Mouse (Mus musculus): ENCODE results near the gene 9130230L23Rik. TPM values are rescaled to one million over a fixed set of nuclear protein-coding genes. Genes with fewer than 3 reads are reported as not detected.
A peak's percentile ranks its signal among the peaks of the same experiment; 100 is the strongest.
"Not testable (repeated sequence)": the region's sequence is repeated elsewhere in the genome, so short reads cannot be mapped to it uniquely, and the experiment has no call there.

Gene 9130230L23Rik
- total RNA-seq, 1 experiment from 2014 or later, result 5.5 TPM

DNA sequence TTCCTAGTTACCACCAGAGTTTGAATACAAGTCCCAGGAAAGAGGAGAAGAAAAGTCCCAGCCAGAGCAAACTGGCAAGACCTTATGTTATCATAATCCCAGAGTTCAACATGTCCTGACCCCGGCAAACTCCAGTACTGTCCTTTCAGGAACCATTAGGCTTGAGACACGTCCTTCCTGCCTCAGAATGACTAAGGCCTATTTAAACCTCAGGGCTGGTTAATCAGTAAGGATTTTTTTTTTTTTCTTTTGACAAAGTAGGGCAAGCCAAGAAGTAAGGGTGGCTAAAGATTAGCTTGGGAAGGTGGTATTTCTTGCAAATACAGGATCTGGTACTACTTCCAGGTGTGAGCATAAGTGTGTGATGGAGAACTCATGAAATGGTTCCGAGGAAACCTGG is 9.9 kb upstream of the 9130230L23Rik start:
- no peak for ATAC-seq (ENCODE audit: extremely low read depth, insufficient number of reproducible peaks, low FRiP score, poor library complexity, severe bottlenecking)

DNA sequence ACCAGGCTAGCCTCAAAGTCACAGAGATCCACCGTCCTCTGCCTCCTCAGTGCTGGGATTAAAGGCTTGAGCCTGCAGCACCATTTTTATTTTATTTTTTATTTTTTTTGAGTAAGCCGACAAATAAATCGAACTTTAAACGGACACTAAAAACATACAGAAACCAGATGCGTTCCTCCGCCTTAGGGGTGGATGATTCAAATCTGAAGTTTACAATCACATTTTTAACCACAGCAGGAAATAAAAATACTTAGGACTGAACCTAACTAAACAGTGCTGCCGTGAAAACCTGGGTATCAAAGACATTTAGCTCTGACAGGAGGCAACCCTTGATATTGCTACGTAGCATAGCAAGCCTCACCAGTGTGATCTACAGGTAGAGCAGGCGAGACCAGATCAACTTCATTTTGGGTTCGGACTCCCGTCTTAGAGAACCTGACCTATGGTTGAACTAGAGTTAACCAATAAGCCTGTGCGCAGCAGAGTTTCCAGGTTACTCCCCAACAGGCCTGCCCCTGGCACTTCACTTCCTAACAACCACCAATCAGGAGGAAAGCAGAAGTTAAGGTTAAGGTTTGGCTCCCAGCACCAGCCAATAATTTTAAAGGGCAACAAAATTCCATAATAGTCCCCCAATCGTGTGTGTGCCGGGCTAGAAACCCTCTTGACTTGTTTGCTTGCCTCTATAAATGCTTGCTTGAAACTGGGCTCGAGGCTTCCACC is 4.3 kb upstream of the 9130230L23Rik start:
- ATAC-seq (ENCODE audit: extremely low read depth, insufficient number of reproducible peaks, low FRiP score, poor library complexity, severe bottlenecking), result no peak

DNA sequence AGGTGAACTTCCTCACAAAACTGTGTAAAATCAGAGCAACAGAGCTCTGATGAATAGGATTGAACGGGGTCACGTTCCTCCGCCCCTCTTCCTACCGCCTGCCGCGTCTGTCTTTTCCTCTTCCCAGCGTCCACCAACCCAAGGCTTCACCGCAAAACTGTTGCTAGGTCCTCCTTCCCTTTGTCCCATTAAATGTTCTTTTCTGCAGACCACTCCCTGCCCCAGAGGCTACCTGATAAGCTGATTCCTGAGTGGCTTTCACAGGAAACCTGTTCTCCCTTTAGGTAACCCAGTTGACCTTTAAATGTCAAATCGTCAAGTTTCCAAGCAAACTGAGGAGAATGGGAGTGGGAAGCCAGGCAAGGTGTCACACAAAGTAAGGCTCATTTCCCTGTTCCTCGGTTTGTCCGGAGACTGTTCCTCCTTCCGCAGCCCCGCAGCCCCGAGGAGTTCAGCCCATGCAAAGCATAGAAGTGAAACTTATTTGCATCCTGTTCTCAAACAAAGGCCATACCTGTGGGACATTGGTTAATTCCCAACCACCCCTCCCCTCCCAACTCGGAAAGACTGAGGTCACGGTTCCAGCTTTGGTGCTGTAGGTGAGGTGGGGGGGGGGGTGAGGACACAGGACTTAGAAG is 1.1 kb upstream of the 9130230L23Rik start:
- ATAC-seq (ENCODE audit: extremely low read depth, insufficient number of reproducible peaks, low FRiP score, poor library complexity, severe bottlenecking), result no peak

DNA sequence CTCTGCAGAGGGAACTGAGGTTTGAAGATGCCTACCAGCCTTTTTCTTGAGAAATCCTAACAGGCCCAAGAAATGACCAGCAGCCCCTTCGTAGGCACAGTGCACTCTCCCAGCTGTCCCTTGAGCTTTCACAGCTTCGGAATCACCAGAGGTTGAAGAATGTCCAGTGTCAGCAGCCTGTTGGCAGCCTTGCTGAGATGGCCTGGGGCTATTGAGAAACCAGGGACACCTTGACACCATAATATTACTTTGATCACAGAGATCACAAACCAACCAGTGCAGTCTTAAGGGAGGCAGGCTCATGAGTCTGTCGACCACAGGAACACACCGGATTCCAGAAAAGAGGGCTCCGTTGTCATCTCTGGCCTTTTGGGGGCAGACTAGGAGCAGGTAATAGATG is 2.9 kb downstream of the 9130230L23Rik start:
- no peak for ATAC-seq (ENCODE audit: extremely low read depth, insufficient number of reproducible peaks, low FRiP score, poor library complexity, severe bottlenecking)

DNA sequence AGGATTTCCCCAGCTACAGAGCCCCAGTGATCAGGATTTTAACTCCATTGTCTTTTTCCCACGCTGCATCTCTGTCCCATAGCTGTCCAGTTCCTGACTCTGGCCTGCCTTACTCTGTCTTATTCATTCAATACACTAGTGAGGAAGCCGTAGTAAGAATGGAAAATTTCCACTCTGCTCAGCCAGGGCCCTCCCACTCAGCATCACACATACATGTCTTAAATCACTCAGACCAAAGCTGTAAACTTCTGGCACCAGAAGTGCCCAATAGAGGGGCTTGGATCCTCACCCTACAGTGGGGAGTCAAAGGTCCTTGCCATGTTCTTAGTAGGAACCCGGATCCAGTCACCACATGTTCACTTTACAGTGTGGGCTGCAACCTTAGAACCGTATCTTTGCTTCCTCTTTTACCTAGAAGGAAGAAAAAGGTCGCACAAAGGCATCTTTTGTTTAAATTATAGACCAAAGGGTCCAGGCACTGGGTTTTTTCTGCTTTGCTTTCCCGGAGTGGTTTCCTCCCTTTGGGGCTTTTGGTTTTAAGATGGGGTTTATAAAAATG is 3.4 kb downstream of the 9130230L23Rik start:
- ATAC-seq (ENCODE audit: extremely low read depth, insufficient number of reproducible peaks, low FRiP score, poor library complexity, severe bottlenecking), result no peak

DNA sequence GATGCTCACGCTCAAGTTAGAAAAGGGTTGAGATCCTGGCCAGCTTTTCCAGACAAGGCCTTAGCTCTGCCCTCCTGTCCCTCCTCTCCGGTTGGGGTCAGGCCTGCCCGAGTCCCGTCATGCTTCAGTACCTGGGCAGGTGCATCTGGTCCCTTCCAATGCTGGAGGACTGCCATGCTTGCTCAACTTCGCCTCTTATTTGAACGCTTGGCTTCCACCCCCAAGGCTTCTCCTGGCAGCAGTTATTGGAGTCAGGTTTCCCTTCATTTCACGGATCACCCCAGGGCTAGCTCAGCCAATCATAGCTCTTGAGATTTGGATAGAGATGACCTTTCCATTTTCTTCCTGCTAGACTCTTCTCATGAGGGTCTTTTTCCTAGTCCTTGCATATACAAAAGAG is 4.0 kb downstream of the 9130230L23Rik start:
- ATAC-seq (ENCODE audit: extremely low read depth, insufficient number of reproducible peaks, low FRiP score, poor library complexity, severe bottlenecking), result no peak

DNA sequence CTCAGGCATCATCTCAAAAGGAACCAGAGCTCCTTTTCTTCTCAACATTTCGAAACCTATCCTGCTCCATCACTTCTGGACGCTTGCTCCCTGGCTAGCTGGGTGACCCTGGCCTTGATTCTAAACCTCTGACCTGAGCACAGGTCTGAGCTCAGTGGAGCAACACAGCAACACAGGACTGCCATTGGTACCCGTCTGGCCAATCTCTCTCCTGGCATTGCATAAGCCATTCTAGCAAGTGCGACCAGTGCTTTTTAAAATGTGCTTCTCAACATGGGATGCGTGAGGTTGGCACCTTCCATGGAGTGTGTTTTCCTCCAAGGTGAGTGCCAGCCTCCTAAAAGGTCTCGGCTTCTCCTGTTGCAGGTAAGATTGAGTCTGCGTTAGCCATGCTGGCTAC is 5.0 kb downstream of the 9130230L23Rik start:
- no peak for ATAC-seq (ENCODE audit: extremely low read depth, insufficient number of reproducible peaks, low FRiP score, poor library complexity, severe bottlenecking)

DNA sequence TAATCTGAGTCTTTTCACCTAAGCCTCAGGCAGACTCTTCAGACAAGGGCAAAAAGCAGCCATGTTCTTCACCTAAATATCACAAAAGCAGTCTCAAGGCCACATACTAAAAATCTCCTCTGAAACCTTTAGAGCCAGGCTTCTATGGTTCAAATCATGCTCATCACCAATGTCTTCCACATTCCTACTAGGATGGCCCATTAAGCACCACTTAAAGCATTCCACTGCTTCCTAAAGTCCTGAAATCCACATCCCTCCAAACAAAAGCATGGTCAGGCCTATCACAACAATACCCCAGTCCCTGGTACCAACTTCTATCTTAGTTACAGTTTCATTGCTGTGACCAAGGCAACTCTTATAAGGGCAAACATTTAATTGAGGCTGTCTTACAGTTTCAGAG is 6.3 kb downstream of the 9130230L23Rik start:
- ATAC-seq (ENCODE audit: extremely low read depth, insufficient number of reproducible peaks, low FRiP score, poor library complexity, severe bottlenecking), result no peak

DNA sequence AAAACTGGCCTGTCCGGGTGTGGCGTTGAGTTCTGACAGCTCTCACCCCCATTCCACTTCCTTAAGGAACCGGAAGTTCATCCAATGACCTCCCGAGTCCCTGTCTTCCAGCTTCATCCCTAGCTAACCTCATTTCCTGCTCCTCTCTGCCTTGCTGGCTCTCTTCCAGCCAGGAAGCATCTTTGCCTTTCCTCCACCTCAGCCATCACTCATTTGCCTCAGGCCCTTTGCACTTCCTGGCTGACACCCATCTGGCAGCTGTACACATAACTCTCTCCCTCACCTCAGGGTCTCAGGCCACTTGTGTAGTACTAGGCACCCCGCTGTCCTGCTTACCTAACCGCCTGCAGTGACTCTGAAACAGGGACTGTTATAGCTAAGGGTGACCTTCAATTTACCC is 9.4 kb downstream of the 9130230L23Rik start:
- ATAC-seq (ENCODE audit: extremely low read depth, insufficient number of reproducible peaks, low FRiP score, poor library complexity, severe bottlenecking), result no peak

DNA sequence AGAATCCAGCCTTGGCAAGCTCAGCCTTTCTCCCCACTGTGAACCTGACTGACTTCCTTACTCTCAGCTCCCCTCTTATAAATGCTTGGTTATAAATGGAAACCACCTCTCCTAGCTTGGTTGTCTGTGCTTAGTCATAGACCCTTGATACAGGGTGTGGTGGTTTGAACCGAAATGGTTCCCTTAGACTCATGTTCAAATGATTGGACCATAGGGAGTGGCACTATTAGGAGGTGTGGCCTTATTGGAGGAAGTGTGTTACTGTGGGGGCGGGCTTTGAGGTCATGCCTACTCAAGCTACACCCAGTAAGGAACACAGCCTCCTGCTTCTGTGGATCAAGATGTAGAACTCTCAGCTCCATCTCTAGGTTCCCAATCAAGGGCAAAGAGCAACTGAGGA is 12.9 kb downstream of the 9130230L23Rik start:
- ATAC-seq (ENCODE audit: extremely low read depth, insufficient number of reproducible peaks, low FRiP score, poor library complexity, severe bottlenecking), result peak; percentile 51

DNA sequence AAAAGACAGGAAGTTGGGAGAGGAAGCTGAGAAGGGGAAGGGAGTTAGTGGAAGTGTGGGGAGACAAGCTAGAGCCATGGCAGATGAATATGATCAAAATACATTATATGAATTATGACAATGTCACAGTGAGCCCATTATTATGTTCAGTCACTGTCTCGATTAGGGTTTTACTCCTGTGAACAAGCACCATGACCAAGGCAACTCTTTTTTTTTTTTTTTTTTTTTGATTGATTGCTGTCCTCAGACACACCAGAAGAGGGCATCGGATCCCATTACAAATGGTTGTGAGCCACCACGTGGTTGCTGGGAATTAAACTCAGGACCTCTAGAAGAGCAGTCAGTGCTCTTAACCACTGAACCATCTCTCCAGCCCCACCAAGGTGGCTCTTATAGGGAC is 17.1 kb downstream of the 9130230L23Rik start:
- ATAC-seq (ENCODE audit: extremely low read depth, insufficient number of reproducible peaks, low FRiP score, poor library complexity, severe bottlenecking), result not testable (repeated sequence)

DNA sequence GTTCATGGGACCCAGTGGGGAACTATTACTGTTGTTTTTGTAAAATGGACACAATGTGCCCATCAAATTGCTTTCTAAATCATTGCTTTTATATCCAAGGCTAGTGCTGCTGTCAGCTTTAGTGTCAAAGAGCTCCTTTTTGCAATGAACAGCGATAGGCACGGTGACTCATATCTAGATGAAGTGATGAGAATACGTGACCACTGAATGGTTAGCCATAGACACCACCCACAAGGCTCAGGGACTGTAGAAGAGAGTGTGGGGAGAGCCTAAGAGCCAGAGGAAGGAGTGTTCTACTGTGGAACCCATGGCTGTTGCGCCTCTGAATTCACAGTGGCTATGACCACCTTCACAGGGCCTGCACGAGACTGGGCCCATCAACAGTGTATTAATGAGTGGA is 17.7 kb downstream of the 9130230L23Rik start:
- no peak for ATAC-seq (ENCODE audit: extremely low read depth, insufficient number of reproducible peaks, low FRiP score, poor library complexity, severe bottlenecking)

DNA sequence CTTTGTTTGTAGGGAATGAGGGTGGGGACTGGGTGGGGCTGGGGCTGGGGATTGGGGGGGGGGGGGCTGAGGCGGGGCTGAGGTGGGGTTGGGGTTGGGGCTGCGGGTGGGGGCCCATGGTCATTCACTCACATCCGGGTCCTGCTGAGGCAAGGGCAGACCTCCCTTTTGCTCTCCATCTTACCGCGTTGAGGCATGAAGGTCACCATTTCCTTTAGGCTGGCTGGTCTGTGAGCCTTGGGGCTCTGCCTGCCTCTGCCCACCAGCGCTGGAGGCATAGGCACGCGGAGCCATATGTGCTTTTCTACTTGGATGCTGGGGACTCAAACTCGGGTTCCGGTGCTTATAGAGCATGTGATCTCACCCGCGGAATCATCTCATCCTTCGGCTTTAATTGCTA is 28.4 kb downstream of the 9130230L23Rik start:
- ATAC-seq (ENCODE audit: extremely low read depth, insufficient number of reproducible peaks, low FRiP score, poor library complexity, severe bottlenecking), result no peak

DNA sequence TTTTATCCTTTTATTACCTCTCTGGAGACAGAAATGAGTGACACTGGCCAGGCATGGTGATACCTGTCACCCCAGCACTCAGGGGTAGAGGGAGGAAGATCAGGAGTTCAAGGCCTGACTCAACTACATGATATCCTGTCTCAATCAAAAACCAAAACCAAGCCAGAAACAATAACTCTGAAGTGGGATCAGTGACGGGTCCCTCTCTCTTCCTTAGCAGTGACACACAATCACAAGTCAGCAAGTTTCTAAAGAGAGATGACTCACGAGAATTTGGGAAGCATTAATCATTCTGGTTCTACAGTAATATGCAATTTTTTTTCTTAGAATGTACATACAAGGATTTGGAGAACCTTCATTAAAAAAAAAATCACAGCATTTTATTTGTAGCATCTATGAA is 30.9 kb downstream of the 9130230L23Rik start:
- no peak for ATAC-seq (ENCODE audit: extremely low read depth, insufficient number of reproducible peaks, low FRiP score, poor library complexity, severe bottlenecking)

DNA sequence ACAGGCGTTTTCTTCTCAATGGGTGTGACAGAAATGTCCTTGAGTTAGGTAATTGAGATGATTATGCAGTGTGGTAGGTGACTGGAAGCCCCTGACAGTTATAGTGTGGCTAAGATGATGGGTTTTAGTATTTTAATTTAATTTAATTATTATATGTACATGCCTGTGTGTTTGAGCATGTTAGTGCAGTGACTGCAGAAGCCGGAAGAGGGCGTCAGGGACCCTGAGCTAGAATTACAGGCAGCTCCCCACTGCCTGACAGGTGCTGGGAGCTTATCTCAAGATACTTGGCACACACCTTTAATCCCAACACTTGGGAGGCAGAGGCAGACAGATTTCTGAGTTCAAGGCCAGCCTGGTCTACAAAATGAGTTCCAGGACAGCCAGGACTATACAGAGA is 36.1 kb downstream of the 9130230L23Rik start:
- ATAC-seq (ENCODE audit: extremely low read depth, insufficient number of reproducible peaks, low FRiP score, poor library complexity, severe bottlenecking), result no peak

DNA sequence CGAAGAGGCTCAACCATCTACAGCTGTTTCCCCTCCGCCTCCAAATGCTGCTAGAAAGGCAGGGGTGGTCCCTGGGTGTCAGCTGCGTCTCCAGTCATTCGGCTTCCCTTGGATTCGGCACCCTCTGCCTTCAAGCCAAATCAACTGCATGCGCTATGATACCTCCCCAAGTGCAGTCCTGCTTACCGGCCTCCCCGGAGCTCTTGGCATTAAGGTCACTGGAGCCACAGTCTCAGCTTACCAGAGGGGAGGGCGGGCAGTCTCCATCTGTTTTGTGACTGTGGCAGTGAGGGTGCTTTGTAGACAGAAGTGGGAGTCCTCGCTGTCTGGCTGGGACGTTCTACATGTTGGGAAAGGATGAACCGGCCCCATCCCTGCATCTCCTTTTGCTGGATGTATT is 37.0 kb downstream of the 9130230L23Rik start:
- no peak for ATAC-seq (ENCODE audit: extremely low read depth, insufficient number of reproducible peaks, low FRiP score, poor library complexity, severe bottlenecking)

DNA sequence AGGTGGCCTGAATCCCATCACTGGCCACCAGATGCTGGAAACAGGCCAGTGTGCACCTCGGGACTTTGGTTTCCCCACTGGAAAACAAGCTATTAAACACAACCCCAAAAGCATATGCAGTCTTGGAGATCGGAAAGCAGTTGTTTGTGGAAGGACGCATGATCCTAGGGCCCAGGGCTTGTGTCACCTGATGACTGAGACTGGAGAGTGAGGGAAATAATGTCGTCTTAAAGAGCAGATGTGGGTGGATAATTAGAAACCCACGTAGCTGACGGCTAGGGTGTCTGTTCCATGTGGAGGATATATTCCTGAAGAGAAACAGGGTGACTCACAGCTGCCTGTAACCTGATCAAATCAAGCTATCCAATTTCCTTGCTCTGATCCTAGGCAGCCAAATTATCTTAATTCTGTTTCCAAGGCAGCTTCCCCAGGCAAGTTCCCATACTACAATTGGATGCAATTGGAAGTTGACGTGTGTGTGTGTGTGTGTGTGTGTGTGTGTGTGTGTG is 38.3 kb downstream of the 9130230L23Rik start:
- no peak for ATAC-seq (ENCODE audit: extremely low read depth, insufficient number of reproducible peaks, low FRiP score, poor library complexity, severe bottlenecking)

DNA sequence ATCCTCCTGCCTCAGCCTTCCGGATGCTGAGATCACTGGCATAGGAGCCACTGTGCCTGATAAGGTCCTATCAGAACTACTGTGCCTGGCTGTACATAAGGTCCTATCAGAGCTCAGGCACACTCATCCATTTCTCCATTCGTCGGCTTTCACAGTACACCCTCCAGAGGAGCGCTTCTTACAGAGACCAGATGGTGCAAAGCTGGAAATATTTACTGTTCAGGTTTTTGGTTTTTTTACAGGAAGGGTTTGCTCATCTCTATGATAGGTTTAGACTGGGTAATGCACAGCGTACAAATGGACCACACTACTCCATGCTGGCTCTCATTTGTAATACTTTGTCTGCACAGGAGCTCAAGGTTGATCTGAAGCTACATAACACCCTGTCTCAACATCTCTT is 40.8 kb downstream of the 9130230L23Rik start:
- no peak for ATAC-seq (ENCODE audit: extremely low read depth, insufficient number of reproducible peaks, low FRiP score, poor library complexity, severe bottlenecking)

DNA sequence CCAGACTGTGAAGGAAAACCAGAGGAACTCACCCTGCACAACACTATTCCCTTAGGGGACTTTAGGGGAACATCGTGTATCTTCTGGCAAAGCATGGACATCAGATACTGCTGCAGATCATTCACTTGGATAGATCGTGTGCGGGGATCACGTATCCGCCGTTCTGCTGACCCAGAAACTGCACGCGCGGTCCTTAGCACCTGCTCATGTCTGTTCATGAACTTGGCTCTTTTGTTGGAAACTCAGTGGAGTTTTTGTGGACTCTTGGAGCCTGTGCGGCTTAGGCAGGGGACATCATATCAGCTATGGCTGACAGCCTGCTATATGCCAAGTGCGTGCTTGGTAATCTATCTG is 43.5 kb downstream of the 9130230L23Rik start:
- no peak for ATAC-seq (ENCODE audit: extremely low read depth, insufficient number of reproducible peaks, low FRiP score, poor library complexity, severe bottlenecking)

DNA sequence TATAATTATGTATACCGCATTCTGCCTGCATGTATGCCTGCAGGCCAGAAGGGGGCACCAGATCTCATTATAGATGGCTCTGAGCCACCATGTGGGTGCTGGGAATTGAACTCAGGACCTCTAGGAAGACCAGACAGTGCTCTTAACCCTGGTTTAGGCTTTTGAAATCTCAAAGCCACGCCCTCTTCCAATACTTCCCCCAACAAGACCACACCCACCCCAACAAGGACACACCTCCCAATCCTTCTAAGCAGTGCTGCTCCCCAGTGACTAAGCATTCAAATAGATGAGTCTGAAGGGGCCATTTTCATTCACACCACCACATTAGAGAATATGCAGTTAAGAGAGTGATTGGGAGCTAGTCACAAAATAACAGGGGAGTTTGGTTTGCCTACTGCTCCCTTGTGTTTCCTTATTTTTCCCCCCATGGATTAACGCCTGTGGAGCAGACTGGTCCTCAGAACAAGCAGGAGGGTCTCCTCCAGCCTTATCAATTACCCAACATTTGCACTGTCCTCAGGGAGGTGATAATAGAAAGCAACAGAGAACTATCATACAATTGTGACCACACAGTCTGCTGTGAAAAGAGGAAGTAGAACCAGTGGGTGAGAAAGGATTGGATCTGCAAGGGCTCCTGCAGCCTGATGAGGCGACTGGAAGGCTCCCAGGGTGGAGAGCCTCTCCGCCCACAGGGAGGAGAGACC is 44.0 kb downstream of the 9130230L23Rik start:
- ATAC-seq (ENCODE audit: extremely low read depth, insufficient number of reproducible peaks, low FRiP score, poor library complexity, severe bottlenecking), result peak; percentile 17; the same call in 1 of the 2 replicates

Measured in neutrophil, adult 5-6 weeks (primary cell).